Mouse (Mus musculus) gastrocnemius, adult 8-10 months (tissue): ENCODE results near the gene Rap1a. TPM values are rescaled to one million over a fixed set of nuclear protein-coding genes. Genes with fewer than 3 reads are reported as not detected.

ENCODE experiments used
- DNase-seq, 2 experiments: peaks; one replicate each; pipeline ENCODE4 v3.0.0; 2022; ENCODE audit warnings: low spot score in 2 of 2
- total RNA-seq, 4 experiments: library from RNA; stranded (reverse); gene quantifications; 2 replicates each; pipeline ENCODE4 v1.2.4; 2022

Rap1a gene
- total RNA-seq, 4 experiments from 2014 or later: 86.6 to 93.8 (median 92.1) TPM

DNA sequence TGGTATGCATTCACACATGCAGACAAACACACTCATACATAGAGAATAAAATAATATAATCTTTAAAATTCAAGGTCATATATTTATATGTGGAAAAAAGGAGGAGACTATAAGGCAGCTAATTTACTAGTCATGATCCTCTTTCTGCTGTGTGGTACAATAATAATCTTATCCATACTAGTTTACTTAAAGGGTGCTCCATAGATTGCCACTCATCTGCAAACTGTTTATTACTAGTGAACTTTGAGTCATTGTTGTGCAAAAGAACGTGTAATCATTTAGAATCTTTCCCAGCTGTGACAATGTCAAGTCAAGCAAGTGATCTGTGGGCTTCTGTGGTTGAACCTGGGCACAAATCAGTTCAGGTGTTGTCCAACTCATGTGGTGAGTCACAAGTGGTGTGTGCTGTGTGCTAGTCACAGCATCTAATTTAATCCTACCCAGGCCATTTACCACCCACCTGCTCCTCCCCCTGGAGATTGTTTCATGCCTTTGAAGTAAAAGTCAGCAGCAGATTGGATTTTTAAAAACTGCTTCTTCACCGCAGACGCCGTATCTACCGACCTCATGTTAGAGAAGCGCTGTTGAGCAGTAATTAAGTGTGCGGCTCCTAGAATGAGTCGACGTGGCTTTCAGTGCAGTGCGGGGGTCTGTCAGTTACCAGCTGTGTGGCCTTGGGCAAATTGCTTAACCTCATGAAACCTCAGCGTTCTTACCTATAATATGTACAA is 5.5 kb upstream of the Rap1a start:
- DNase-seq: no peak

DNA sequence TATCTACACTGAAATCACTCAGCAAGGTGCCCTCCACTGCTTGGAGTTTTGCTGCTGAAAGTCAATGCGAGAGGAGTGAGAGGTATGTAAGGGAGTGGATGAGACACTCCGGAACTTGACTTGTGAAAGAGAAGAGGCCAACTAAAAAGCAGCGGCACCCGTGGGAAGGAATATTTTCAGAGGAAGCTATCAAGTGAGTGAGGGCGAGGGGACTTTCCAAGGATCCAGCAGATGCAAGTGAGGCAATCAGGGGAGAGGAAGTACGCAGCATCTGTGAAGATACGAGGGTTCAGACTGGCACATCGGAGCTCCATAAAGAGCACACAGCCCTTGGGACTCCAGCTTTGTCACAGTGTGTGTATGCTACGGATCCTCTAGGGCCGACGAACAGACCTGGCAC is 2.5 kb upstream of the Rap1a start:
- DNase-seq: no peak

DNA sequence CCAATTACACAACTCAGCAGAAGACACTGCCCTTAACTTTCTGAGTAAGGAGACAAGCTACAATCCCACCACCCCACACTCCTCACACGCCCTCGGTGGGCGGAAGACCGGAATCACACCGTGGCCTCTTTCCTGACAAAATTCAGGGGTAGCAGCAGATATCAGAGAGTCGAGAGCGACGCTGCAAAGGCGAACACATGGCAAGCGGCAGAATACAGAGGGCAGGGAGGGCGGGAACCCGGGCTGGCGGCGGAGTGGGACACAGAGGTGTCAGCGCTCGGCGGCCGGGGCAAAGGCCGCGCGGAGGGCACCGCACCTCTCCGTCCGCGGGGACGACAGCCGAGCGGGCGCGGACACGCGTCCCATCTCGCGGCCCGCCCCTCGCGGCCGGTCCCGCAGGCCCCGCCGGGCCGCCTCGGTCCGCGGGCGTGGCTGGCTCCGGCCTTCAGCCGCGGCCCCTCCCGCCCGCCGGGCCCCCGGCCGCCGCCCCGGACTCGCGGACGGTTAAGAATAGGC is 403 bp downstream of the Rap1a start:
- peak; percentile 11 to 17 for DNase-seq

DNA sequence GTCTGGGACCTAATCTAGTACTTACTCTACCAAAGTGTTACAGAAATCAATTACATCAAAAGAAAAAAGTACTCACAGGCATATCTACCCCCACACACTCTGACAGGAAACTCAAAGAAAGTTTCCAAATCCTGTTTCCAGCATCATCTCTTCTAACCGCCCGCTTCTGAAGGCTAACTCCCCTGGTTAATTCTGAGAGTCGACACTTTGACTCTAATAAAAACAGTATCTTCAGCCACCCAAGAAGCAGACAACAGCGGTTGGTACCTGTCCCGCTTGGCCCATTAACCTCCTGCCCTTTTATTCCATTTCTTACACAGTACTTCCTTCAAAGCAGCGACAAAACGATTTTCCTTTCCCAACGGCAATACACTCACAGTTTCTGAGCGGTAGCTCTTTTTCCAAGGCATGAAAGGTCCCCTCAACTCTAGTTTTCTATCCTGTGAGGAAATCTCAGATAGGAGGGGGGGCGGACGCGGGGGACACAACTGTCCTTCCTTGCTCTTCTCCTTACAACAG is 921 bp downstream of the Rap1a start:
- DNase-seq: no peak

DNA sequence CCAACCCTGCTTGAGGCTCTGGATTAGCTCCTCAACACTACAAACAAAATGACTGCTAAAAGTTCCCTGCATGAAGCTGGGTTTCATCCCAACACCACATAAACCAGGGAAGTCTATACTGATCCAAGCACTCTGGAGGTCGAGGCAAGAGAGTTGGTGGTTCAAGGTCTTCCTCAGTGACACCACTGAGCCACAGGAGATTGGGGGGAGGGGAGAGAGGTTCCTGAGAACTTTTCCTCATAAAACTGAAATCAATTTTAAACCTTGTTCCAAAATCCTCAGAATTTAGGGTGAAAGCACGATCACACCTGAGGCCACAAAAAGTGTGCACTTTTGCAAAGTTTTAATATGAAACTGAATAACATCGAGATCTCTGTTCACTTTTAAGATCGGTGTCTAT is 1.8 kb downstream of the Rap1a start:
- DNase-seq: no peak

DNA sequence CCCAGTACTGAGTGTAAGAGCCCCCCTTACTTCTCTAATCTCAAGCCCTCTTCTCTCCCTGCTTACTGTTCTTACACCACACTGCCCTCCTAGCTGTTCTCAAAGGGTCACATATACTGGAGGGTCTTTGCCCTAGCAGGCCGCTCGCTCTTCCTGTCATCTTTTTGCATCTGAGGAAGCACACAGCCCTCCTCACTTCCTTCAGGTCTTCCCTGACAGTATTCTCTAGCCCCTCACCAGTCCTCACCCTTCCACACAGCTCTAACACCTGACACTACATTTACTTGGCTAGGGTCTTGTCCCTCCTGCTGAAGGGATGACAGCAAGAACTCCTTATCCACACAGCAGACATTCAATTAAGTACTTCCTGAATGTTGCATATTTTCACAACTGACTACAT is 2.4 kb downstream of the Rap1a start:
- no peak for DNase-seq

DNA sequence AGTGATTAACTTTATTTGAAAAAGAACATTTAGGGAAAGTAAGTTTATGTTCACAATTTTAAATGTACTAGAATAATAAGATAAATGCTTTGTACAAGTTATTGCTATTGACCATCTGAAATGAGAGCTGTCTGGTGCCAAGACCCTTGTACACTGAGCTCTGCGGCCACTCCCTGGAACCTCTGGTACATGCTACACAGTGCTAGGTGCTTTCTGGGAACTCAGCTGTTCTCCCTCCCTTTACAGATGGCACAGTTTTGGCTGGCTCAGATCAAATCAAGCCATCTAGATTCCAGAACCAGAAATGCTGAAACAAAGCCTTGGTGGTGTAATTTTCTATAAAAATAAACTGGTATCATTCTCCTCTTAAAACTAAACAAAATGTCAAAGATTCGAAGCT is 3.7 kb downstream of the Rap1a start:
- DNase-seq: no peak

DNA sequence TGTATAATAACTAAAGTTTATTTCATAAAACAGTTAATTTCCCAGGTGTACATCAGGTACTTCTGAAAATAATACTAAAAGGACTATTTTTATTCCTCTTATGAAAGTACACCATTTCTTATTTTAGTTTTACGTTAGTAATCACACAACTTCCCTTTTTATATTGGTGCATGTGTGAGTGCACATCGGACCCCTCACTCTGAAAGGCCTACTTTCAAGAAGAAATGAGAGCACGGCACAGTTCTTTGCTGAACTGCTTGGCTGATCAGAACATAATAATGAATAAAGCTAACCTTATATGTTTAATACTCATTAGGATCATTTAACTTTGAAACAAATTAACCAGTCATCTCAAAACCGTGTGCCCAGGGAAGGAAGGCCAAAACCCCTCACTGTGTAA is 4.4 kb downstream of the Rap1a start:
- no peak for DNase-seq

DNA sequence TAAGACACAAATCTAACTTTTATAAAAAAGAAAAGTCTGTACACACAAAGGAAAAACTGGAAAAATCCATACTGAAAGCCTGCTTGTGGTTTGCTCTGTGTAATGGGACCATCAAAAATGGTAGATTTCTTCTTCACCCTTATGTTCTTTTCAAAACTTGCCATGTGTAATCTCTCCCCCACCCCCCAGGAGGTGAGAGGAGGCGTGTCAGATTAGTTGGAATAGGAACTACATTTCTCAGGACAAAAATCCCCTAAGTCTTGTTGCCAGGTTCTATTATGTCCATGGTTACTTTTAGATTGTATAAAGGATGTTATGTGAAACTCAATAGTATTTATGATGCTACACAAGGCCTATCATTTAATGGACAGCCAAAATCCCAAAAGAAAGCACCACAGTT is 6.8 kb downstream of the Rap1a start:
- no peak for DNase-seq

DNA sequence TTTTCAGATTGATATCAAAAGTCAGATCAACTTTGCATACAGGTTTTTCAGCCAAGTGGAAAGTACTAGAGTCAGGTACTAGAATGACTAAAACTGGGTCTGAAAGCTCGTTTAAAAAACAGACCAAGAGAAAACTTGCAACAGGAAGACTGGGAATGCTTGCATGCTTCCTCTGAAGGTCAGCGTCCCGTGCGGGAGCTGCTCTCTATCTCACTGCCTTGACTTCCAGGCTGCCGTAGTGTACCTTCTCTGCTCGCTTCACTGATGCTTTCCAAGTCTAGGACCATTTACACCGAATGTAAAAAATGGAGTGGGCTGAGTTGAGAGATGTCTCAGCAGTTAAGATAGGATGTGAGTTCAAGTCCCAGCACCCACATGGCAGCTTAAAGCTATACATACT is 8.8 kb downstream of the Rap1a start:
- no peak for DNase-seq

DNA sequence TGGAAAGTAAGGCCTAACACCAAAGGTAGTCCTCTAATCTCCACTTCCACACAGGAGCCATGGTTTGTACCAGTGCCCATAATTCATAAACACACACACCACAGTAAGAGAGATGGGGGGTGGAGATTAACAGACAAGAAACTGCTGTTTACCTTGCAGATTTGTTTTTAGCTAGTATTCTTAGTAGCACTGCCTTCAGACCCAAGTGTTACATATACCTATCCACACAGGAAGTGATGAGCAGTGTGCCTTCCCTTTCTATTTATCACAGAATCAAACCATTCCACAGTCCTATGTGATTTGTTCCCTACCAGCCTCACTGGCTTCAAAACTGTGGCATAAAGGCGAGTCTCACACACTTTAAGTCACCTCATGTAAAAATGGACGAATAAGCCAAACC is 10.0 kb downstream of the Rap1a start:
- no peak for DNase-seq

DNA sequence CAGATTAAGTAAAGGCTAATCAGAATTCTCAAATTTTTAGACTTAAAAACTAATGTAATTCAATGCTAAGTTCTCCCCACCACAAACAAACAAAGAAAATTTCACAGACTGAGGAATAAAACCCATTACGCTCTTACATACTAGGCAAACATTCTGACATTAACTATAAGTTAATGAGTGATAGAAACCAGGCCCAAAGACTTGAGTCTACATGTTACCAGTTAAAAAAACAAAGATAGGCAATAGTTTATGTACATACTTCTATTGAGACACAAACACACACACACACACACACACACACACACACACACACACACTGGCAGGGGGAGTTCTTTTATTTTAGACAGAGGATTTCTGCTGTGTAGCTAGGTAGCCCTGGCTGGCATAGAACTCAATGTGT is 10.8 kb downstream of the Rap1a start:
- DNase-seq: no peak

DNA sequence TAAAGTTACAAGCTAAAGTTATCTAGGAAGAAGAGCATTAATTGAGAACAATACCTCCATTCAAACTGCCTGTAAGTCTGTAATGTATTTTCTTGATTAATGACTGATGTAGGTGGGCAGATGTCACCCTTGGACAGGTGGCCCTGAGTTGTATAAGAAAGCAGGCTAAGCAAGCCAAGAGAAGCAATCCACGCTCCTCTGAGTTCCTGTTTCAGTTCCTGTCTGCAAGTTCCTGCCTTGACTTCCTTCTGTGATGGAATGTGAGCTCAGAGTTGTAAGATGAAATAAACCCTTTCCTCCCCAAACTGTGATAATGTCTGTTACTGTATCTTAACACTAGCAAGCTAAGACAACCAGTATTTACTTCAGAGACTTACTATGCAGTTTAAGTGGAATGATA is 11.4 kb downstream of the Rap1a start:
- no peak for DNase-seq

DNA sequence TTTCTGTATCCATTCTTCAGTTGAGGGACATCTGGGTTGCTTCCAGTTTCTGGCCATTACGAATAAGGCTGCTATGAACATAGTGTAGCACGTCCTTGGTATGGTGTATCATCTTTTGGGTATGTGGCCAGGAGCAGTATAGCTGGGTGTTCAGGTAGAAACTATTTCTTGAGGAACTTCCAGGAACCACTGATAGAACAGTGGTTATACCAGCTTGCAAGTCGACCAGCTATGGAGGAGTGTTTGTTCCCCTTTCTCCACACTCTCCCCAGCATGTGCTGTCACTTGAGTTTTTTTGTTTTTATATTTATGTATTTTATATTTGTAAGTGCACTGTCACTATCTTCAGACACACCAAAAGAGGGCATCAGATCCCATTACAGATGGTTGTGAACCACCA is 13.8 kb downstream of the Rap1a start:
- no peak for DNase-seq

DNA sequence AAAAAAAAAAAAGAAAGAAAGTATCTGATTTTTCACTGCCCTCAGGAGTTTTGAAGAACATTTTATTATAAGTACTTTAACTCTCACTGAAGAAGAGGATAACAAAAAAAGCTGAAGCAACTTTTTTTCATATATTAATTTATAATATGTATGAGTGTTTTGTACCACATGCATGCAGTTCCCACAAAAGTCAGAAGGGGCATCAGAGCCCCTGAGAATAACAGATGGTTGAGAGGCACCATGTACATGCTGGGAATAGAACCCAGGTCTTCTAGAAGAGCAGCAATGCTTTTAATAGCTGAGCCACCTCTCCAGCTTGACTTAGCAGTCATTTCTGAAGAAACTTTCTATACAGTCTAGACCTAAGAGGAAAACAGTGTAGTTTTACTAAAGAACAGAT is 15.3 kb downstream of the Rap1a start:
- DNase-seq: no peak

DNA sequence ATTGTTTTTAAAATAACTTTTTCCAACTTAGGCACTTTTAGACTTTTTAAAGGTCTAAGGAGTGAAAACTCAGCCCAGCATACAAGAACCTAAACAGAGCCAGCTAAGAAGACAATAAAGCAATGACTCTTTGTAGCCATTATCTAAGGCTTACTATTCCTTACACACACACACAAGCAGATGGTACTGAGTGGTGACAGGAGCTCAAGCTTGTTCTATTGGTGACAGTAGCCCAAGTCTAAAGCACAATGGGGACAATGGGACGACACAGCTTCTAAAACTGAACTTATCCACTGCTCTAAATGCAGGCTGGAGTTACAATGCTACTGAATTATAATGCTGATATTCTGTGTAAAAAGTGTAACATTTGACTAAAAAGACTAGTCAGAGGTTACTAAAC is 17.3 kb downstream of the Rap1a start:
- DNase-seq: no peak

DNA sequence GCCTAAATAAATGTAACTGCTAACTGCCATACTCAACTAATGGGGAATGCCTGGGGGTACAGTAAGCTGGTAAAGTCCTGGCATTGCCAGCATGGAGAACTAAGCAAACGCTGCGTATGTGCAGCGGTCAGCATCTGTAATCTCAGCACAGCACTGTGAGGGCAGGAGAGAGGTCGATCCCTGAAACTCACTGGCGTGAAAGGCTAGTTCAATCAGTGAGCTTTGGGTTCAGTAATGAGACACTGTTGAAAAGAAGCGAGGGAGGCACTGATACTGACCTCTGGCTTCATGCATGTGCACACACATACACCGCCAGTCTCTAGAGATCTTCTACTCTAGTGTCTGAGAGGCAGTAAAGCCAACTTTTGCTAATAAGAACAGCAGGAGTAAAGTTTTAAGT is 18.7 kb downstream of the Rap1a start:
- DNase-seq: no peak

DNA sequence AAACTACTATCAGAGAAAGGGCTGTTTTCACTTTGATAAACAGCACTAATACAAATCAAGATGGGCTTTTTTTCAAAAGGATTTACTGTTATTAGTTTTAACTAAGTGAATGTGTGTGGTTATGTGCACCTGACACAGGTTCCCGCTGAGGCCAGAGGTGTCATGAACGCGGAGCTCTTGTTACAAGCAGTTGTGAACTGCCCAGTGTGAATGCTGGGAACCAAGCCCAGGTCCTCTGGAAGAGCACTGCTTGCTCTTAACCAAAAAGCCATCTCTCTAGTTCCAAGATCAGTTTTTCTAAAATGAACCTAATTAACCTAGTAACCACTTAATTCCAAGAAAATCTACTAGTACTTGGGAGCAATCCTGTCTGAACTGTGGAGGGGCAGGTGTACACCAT is 23.1 kb downstream of the Rap1a start:
- DNase-seq: no peak

DNA sequence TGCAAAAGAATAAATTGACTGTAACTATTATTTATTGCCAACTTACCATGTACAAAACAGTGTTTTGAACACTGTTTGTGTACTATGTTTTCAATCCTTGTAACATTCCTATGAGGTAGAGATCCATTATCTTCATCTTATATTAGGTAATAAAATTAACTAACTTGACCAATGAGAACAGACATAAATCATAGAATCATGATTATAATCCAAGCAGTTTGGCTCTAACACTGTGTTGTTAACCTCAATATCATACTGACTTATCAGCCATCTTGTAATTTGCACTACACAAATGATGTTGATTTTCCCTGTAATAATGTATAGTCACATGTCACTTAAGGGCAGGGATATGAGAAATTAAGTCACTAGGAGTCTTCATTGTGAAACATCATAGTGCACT is 26.6 kb downstream of the Rap1a start:
- no peak for DNase-seq

DNA sequence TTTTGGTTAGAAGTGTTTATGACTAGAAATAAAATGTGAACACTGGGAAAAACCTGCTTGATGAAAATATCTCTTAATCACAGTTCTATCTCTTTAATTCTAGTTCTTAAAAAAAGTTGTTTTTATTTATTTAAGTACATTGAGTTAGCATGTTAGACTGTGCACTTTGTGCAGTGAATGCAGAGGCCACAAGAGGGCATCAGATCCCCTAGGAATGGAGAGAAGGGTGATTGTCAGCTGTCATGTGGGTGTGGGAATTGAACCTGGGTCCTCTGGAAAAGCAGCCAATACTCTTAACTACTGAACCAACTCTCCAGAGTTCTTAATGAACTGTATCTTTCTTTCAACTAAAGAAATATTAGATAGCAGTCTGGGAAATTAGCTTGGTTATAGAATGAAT is 29.6 kb downstream of the Rap1a start:
- no peak for DNase-seq

DNA sequence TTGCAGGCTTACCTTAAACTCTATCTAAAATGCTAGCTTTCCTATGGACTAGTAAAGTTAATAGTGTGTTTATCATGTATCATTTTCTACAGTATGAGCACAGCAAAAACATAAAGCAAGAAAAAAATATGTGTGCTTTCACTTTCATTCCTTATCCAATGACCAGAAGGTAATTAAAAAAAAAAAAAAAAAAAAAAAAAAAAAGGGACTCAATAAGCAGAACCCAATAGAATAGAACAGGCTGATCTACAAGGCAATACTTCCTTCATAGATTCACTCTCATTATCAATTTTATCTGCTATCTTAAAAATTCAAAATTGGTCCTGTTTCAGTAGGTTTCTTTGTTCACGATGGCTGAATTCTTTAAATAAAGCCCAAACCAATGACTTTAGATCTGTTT is 30.3 kb downstream of the Rap1a start:
- no peak for DNase-seq

DNA sequence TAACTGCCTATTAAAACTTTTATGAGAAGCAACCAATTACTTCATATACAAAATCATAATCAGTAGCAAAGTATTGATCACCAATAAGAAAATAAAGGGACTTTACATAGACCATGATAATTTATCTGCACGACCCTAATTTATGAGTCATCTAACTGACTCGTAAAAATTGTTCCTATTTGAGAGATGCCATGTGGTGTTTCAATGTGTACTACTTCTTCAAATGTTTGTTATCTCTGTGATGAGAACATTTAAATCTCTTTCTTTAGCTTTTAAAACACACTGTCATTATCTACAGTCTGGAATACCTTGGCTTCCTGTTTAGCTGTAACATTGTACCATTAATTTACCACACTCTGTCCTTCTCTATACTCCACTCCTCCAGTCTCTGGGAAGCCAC is 31.8 kb downstream of the Rap1a start:
- no peak for DNase-seq

DNA sequence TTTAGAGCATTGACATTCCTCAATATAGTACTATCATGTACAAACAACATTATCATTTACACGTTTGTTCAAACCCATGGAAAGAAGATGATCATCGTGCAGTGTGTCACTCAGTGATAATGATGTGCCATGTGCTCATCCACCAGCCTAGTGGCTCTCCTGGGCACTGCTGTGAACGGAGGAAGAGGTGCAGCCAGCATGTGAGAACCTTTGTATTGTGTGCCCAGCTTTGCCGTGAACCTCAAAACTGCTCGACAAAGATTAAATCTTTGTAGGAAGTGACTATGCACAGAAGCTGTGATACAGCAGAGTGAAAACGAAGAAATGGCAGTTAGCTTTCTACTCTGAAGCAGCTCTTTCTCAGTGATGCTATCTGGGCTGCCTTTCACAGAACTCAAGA is 32.6 kb downstream of the Rap1a start:
- no peak for DNase-seq
